Mouse (Mus musculus) olfactory bulb, adult 2 months (tissue): ENCODE results near the gene Fam172a.

Experiments
- CTCF ChIP-seq: fragments of 200-500 bp; IDR thresholded peaks from 2 replicates; pipeline ENCODE4 v1.5.1; 2012; ENCODE audit warnings: low read depth, mild to moderate bottlenecking, low read length, moderate library complexity; ENCODE audit not compliant: insufficient read depth
- POLR2A ChIP-seq: fragments of 200-500 bp; IDR thresholded peaks from 2 replicates; pipeline ENCODE4 v1.6.1; 2012; ENCODE audit warnings: mild to moderate bottlenecking, low read depth, low read length, moderate library complexity; ENCODE audit not compliant: insufficient read depth

GRCm38 (mm10) chr13:78180261-78180660 lies 478.4 kb downstream of the Fam172a start:
- TF ChIP-seq CTCF (no peak), POLR2A (no peak)
